Mouse (Mus musculus): ENCODE results near the gene Xpo5.

DNA sequence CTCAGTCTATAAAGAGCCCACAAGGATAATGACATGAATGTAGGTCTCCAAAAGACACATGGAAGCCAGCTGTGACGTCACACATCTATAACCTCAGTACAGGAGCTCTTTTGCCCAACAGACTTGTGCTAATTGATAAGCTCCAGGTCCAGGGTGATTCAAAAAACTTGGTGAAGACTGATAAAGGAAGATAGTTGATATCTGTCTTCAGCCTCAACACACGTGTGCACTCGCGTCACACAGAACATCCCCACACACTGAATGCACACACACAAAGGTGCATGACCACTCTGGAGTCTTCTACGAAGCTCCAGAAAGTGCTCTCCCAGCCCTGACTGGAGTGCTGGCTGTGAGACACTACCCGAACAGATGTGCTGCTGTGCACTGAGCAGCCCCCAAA lies 34.5 kb downstream of the Xpo5 start:
- no peak for TF ChIP-seq MAX (IDR thresholded peaks at IDR 0.05)
- TF ChIP-seq MYOG (IDR thresholded peaks at IDR 0.05; ENCODE audit: control insufficient read depth, extremely low read depth, insufficient read length) = no peak
- no peak for TF ChIP-seq CTCF (IDR thresholded peaks at IDR 0.05; ENCODE audit: control insufficient read depth, insufficient read depth, insufficient read length)
- TF ChIP-seq CEBPB (IDR thresholded peaks at IDR 0.05; ENCODE audit: low read depth) = no peak
- no peak for TF ChIP-seq USF1 (IDR thresholded peaks at IDR 0.05; ENCODE audit: low read depth)
- no peak for TF ChIP-seq FOSL1 (IDR thresholded peaks at IDR 0.05; ENCODE audit: insufficient read depth, low read length, poor library complexity, severe bottlenecking)
- TF ChIP-seq MYOD1 (IDR thresholded peaks at IDR 0.05; ENCODE audit: control insufficient read depth, insufficient read length, low read depth) = no peak
